Mouse (Mus musculus): ENCODE results near the gene 4930523C07Rik. TPM values are rescaled to one million over a fixed set of nuclear protein-coding genes. Genes with fewer than 3 reads are reported as not detected.

Gene 4930523C07Rik
- polyA plus RNA-seq, 1 experiment from 2014 or later, result 2.9 TPM

GRCm38 (mm10) chr1:160052556-160053315, 8.6 kb downstream of the 4930523C07Rik start:
- H3K4me3 ChIP-seq (replicated peaks; ENCODE audit: low read depth, low read length), result no peak overlapping the region

GRCm38 (mm10) chr1:160053510-160054305, 9.5 kb downstream of the 4930523C07Rik start:
- Histone ChIP-seq H3K36me3 (ENCODE audit: control insufficient read depth, insufficient read depth, low read length) (no peaks in the 10 kb centered on the region), H3K27me3 (ENCODE audit: control insufficient read depth, insufficient read depth, low read length) (no peaks in the 10 kb centered on the region), H3K4me3 (replicated peaks; ENCODE audit: low read depth, low read length) (no peak overlapping the region), H3K27ac (replicated peaks; ENCODE audit: low read depth, low read length) (no peak overlapping the region), H3K4me1 (ENCODE audit: control insufficient read depth, insufficient read depth, low read length) (no peaks in the 10 kb centered on the region), H3K9me3 (ENCODE audit: control insufficient read depth, low read length) (no peaks in the 10 kb centered on the region), H3K4me2 (ENCODE audit: low read length) (no peak overlapping the region), H3K9ac (replicated peaks; ENCODE audit: low read length) (no peak overlapping the region)
- ATAC-seq (ENCODE audit: low FRiP score, low TSS enrichment), result no peak
- 86% methylated on average over 5 of the region's 5 CpGs for WGBS
- no peak for DNase-seq

More at GRCm38 (mm10) chr1:160052556-160053315, 8.6 kb downstream of the 4930523C07Rik start:
- Histone ChIP-seq H3K9ac (replicated peaks; ENCODE audit: low read length) (no peak overlapping the region), H3K27me3 (ENCODE audit: control insufficient read depth, insufficient read depth, low read length) (no peaks in the 10 kb centered on the region), H3K36me3 (ENCODE audit: control insufficient read depth, insufficient read depth, low read length) (no peaks in the 10 kb centered on the region), H3K9me3 (ENCODE audit: control insufficient read depth, low read length) (no peaks in the 10 kb centered on the region), H3K4me1 (ENCODE audit: control insufficient read depth, insufficient read depth, low read length) (no peaks in the 10 kb centered on the region), H3K27ac (replicated peaks; ENCODE audit: low read depth, low read length) (no peak overlapping the region), H3K4me2 (ENCODE audit: low read length) (no peak overlapping the region)
- ATAC-seq (ENCODE audit: low FRiP score, low TSS enrichment) (no peak), DNase-seq (no peak)
- WGBS, result 98% methylated on average over 2 of the region's 2 CpGs

GRCm38 (mm10) chr1:160054366-160055078, 10.3 kb downstream of the 4930523C07Rik start:
- H3K36me3 ChIP-seq (ENCODE audit: control insufficient read depth, insufficient read depth, low read length), result no peaks in the 10 kb centered on the region
- H3K4me3 ChIP-seq (replicated peaks; ENCODE audit: low read depth, low read length), result no peak overlapping the region
- H3K27ac ChIP-seq (replicated peaks; ENCODE audit: low read depth, low read length), result no peak overlapping the region
- H3K4me2 ChIP-seq (ENCODE audit: low read length), result no peak overlapping the region
- H3K9ac ChIP-seq (replicated peaks; ENCODE audit: low read length), result no peak overlapping the region
- ATAC-seq (ENCODE audit: low FRiP score, low TSS enrichment), result no peak
- H3K9me3 ChIP-seq (ENCODE audit: control insufficient read depth, low read length), result no peaks in the 10 kb centered on the region
- DNase-seq, result no peak
- H3K4me1 ChIP-seq (ENCODE audit: control insufficient read depth, insufficient read depth, low read length), result no peaks in the 10 kb centered on the region
- WGBS, result 86% methylated on average over 5 of the region's 5 CpGs
- H3K27me3 ChIP-seq (ENCODE audit: control insufficient read depth, insufficient read depth, low read length), result no peaks in the 10 kb centered on the region

- WGBS, result 71% methylated on average over 3 of the region's 3 CpGs
- no peaks in the 10 kb centered on the region for H3K9me3 ChIP-seq (ENCODE audit: control insufficient read depth, low read length)
- H3K27ac ChIP-seq (replicated peaks; ENCODE audit: low read depth, low read length), result no peak overlapping the region
- DNase-seq (no peak), ATAC-seq (ENCODE audit: low FRiP score, low TSS enrichment) (no peak)
- no peak overlapping the region for H3K9ac ChIP-seq (replicated peaks; ENCODE audit: low read length)
- H3K36me3 ChIP-seq (ENCODE audit: control insufficient read depth, insufficient read depth, low read length), result no peaks in the 10 kb centered on the region
- no peaks in the 10 kb centered on the region for H3K4me1 ChIP-seq (ENCODE audit: control insufficient read depth, insufficient read depth, low read length)
- no peak overlapping the region for H3K4me3 ChIP-seq (replicated peaks; ENCODE audit: low read depth, low read length)
- H3K4me2 ChIP-seq (ENCODE audit: low read length), result no peak overlapping the region
- H3K27me3 ChIP-seq (ENCODE audit: control insufficient read depth, insufficient read depth, low read length), result no peaks in the 10 kb centered on the region
Measured at GRCm38 (mm10) chr1:160057657-160058056, 13.5 kb downstream of the 4930523C07Rik start.

GRCm38 (mm10) chr1:160059908-160060307, 15.7 kb downstream of the 4930523C07Rik start:
- WGBS, result 94% methylated on average over 1 of the region's 1 CpGs
- no peaks in the 10 kb centered on the region for H3K36me3 ChIP-seq (ENCODE audit: control insufficient read depth, insufficient read depth, low read length)
- no peaks in the 10 kb centered on the region for H3K4me1 ChIP-seq (ENCODE audit: control insufficient read depth, insufficient read depth, low read length)
- ATAC-seq (ENCODE audit: low FRiP score, low TSS enrichment) (no peak), DNase-seq (no peak)
- no peak overlapping the region for H3K4me2 ChIP-seq (ENCODE audit: low read length)
- H3K4me3 ChIP-seq (replicated peaks; ENCODE audit: low read depth, low read length), result no peak overlapping the region
- H3K9me3 ChIP-seq (ENCODE audit: control insufficient read depth, low read length), result no peaks in the 10 kb centered on the region
- no peaks in the 10 kb centered on the region for H3K27me3 ChIP-seq (ENCODE audit: control insufficient read depth, insufficient read depth, low read length)
- no peak overlapping the region for H3K27ac ChIP-seq (replicated peaks; ENCODE audit: low read depth, low read length)
- no peak overlapping the region for H3K9ac ChIP-seq (replicated peaks; ENCODE audit: low read length)

- DNase-seq (no peak), ATAC-seq (ENCODE audit: low FRiP score, low TSS enrichment) (no peak)
- WGBS, result 79% methylated on average over 6 of the region's 6 CpGs
Measured at GRCm38 (mm10) chr1:160060542-160060941, 16.4 kb downstream of the 4930523C07Rik start.

GRCm38 (mm10) chr1:160061321-160061720, 17.1 kb downstream of the 4930523C07Rik start:
- no peak overlapping the region for H3K27ac ChIP-seq (replicated peaks; ENCODE audit: low read depth, low read length)
- H3K4me3 ChIP-seq (replicated peaks; ENCODE audit: low read depth, low read length), result no peak overlapping the region
- H3K9me3 ChIP-seq (ENCODE audit: control insufficient read depth, low read length), result no peaks in the 10 kb centered on the region
- no peaks in the 10 kb centered on the region for H3K36me3 ChIP-seq (ENCODE audit: control insufficient read depth, insufficient read depth, low read length)
- DNase-seq (no peak), ATAC-seq (ENCODE audit: low FRiP score, low TSS enrichment) (no peak)
- no peaks in the 10 kb centered on the region for H3K27me3 ChIP-seq (ENCODE audit: control insufficient read depth, insufficient read depth, low read length)
- H3K4me2 ChIP-seq (ENCODE audit: low read length), result no peak overlapping the region
- 88% methylated on average over 5 of the region's 5 CpGs for WGBS
- no peaks in the 10 kb centered on the region for H3K4me1 ChIP-seq (ENCODE audit: control insufficient read depth, insufficient read depth, low read length)
- no peak overlapping the region for H3K9ac ChIP-seq (replicated peaks; ENCODE audit: low read length)

More at GRCm38 (mm10) chr1:160060542-160060941, 16.4 kb downstream of the 4930523C07Rik start:
- H3K4me3 ChIP-seq (replicated peaks; ENCODE audit: low read depth, low read length), result no peak overlapping the region
- H3K4me2 ChIP-seq (ENCODE audit: low read length), result no peak overlapping the region
- no peak overlapping the region for H3K9ac ChIP-seq (replicated peaks; ENCODE audit: low read length)
- no peak overlapping the region for H3K27ac ChIP-seq (replicated peaks; ENCODE audit: low read depth, low read length)
- no peaks in the 10 kb centered on the region for H3K27me3 ChIP-seq (ENCODE audit: control insufficient read depth, insufficient read depth, low read length)
- no peaks in the 10 kb centered on the region for H3K9me3 ChIP-seq (ENCODE audit: control insufficient read depth, low read length)
- H3K4me1 ChIP-seq (ENCODE audit: control insufficient read depth, insufficient read depth, low read length), result no peaks in the 10 kb centered on the region
- H3K36me3 ChIP-seq (ENCODE audit: control insufficient read depth, insufficient read depth, low read length), result no peaks in the 10 kb centered on the region

GRCm38 (mm10) chr1:160061725-160062366, 17.7 kb downstream of the 4930523C07Rik start:
- Histone ChIP-seq H3K9me3 (ENCODE audit: control insufficient read depth, low read length) (peaks cover under 1% of the 10 kb centered on the region; the same call in 1 of the 2 replicates), H3K4me3 (replicated peaks; ENCODE audit: low read depth, low read length) (no peak overlapping the region), H3K36me3 (ENCODE audit: control insufficient read depth, insufficient read depth, low read length) (no peaks in the 10 kb centered on the region), H3K27ac (replicated peaks; ENCODE audit: low read depth, low read length) (no peak overlapping the region), H3K4me2 (ENCODE audit: low read length) (no peak overlapping the region), H3K9ac (replicated peaks; ENCODE audit: low read length) (no peak overlapping the region), H3K4me1 (ENCODE audit: control insufficient read depth, insufficient read depth, low read length) (no peaks in the 10 kb centered on the region), H3K27me3 (ENCODE audit: control insufficient read depth, insufficient read depth, low read length) (no peaks in the 10 kb centered on the region)
- ATAC-seq (ENCODE audit: low FRiP score, low TSS enrichment) (no peak), DNase-seq (no peak)
- WGBS, result 58% methylated on average over 3 of the region's 3 CpGs
